Mouse (Mus musculus) liver, embryonic 15.5 days (tissue): ENCODE measurements around the gene Ugt1a1. TPM values are rescaled to one million over a fixed set of nuclear protein-coding genes. Genes with fewer than 3 reads are reported as not detected.

Experiments used
- ATAC-seq: fragments of 200-750 bp; cut with Nextera tagmentation; 2 replicates; pipeline ENCODE4 v1.8.0; 2017; ENCODE audit warnings: moderate number of reproducible peaks, mild to moderate bottlenecking, moderate library complexity; ENCODE audit not compliant: insufficient read depth
- H3K27ac ChIP-seq: fragments of 300-500 bp; sonication (generic); replicated peaks from 2 replicates; pipeline ENCODE4 v1.5.1; 2015; ENCODE audit warnings: mild to moderate bottlenecking, inconsistent platforms
- H3K27me3 ChIP-seq: fragments of 300-500 bp; sonication (generic); 2 replicates; pipeline ENCODE4 v1.6.1; 2015; ENCODE audit warnings: mild to moderate bottlenecking, inconsistent platforms
- H3K36me3 ChIP-seq: fragments of 300-500 bp; sonication (generic); replicated peaks from 2 replicates; pipeline ENCODE4 v1.6.1; 2015; ENCODE audit warnings: moderate library complexity, mild to moderate bottlenecking, inconsistent platforms
- H3K4me1 ChIP-seq: fragments of 300-500 bp; sonication (generic); replicated peaks from 2 replicates; pipeline ENCODE4 v1.6.1; 2015; ENCODE audit warnings: inconsistent platforms
- H3K4me2 ChIP-seq: fragments of 300-500 bp; sonication (generic); 2 replicates; pipeline ENCODE4 v1.6.1; 2015; ENCODE audit warnings: moderate library complexity, mild to moderate bottlenecking, inconsistent platforms
- H3K4me3 ChIP-seq: fragments of 300-500 bp; sonication (generic); replicated peaks from 2 replicates; pipeline ENCODE4 v1.5.1; 2015; ENCODE audit warnings: mild to moderate bottlenecking, inconsistent platforms
- H3K9ac ChIP-seq: fragments of 300-500 bp; sonication (generic); 2 replicates; pipeline ENCODE4 v1.6.1; 2015; ENCODE audit warnings: moderate library complexity, mild to moderate bottlenecking, inconsistent platforms
- H3K9me3 ChIP-seq: fragments of 300-500 bp; sonication (generic); replicated peaks from 2 replicates; pipeline ENCODE4 v1.6.1; 2016; ENCODE audit warnings: inconsistent platforms
- WGBS: fragments of 180-500 bp; shearing (Covaris S2); methylation state at CpG from one replicate; pipeline ENCODE4 v1.1.7; 2015; ENCODE audit warnings: mixed read lengths; ENCODE audit not compliant: insufficient replicate concordance; 5-methylcytosine and 5-hydroxymethylcytosine counted together
- polyA plus RNA-seq: library from polyadenylated mRNA; unstranded; fragments of >200 nt; fragmentation: Nextera tagmentation; extraction: Ambion mirVana; gene quantifications from 2 replicates; pipeline ENCODE4 v1.2.1, GENCODE M21; 2015

Ugt1a1 gene
- polyA plus RNA-seq, 1 experiment from 2014 or later = 0.20 TPM

- WGBS = 89% methylated on average over 6 of the region's 6 CpGs
- no peak for ATAC-seq
Measured at GRCm38 (mm10) chr1:88267489-88267888, 55.7 kb downstream of the Ugt1a1 start.

GRCm38 (mm10) chr1:88268070-88268469 lies 56.3 kb downstream of the Ugt1a1 start:
- Histone ChIP-seq H3K4me2 (no peak overlapping the region), H3K4me3 (no peak overlapping the region), H3K27me3 (no peaks in the 10 kb centered on the region), H3K4me1 (0 out of 2 replicates have a peak, but pooled peaks cover 3% of the 10 kb centered on the region), H3K9ac (no peak overlapping the region), H3K27ac (no peak overlapping the region), H3K36me3 (peaks cover 95% of the 10 kb centered on the region), H3K9me3 (no peaks in the 10 kb centered on the region)
- 73% methylated on average over 6 of the region's 6 CpGs for WGBS
- ATAC-seq = no peak

More at GRCm38 (mm10) chr1:88267489-88267888, 55.7 kb downstream of the Ugt1a1 start:
- Histone ChIP-seq H3K27ac (no peak overlapping the region), H3K27me3 (no peaks in the 10 kb centered on the region), H3K36me3 (peaks cover 95% of the 10 kb centered on the region), H3K4me2 (no peak overlapping the region), H3K4me3 (no peak overlapping the region), H3K4me1 (peaks cover 9% of the 10 kb centered on the region; the same call in 1 of the 2 replicates), H3K9me3 (no peaks in the 10 kb centered on the region), H3K9ac (no peak overlapping the region)

Other genes with a start within 250 kb of the Ugt1a1 start
- gene Usp40, start 203.4 kb upstream of the Ugt1a1 start, polyA plus RNA-seq = 8.2 and 8.7 TPM in 2 replicates
- not detected in 2 replicates for gene Ugt1a10, start 156.6 kb upstream of the Ugt1a1 start, polyA plus RNA-seq
- 0.36 and 0.59 TPM in 2 replicates for gene Ugt1a9, start 141.2 kb upstream of the Ugt1a1 start, polyA plus RNA-seq
- not detected in 2 replicates for gene Ugt1a8, start 124.1 kb upstream of the Ugt1a1 start, polyA plus RNA-seq
- gene Ugt1a7c, start 116.9 kb upstream of the Ugt1a1 start, polyA plus RNA-seq = 2.8 and 3.1 TPM in 2 replicates
- gene Ugt1a6b, start 108.7 kb upstream of the Ugt1a1 start, polyA plus RNA-seq = 10.9 and 13.6 TPM in 2 replicates
- gene Ugt1a6a, start 77.2 kb upstream of the Ugt1a1 start, polyA plus RNA-seq = 15.4 and 19.2 TPM in 2 replicates
- gene Ugt1a5, start 45.9 kb upstream of the Ugt1a1 start, polyA plus RNA-seq = not detected in 2 replicates
- 0.10 and 0.17 TPM in 2 replicates for gene Ugt1a2, start 11.4 kb upstream of the Ugt1a1 start, polyA plus RNA-seq
- gene Dnajb3, start 6.2 kb upstream of the Ugt1a1 start, polyA plus RNA-seq = 9.8 and 10.4 TPM in 2 replicates
- gene Mroh2a, start 15.0 kb downstream of the Ugt1a1 start, polyA plus RNA-seq = 0.28 and 0.73 TPM in 2 replicates
- 62.7 and 70.9 TPM in 2 replicates for gene Hjurp, start 65.7 kb downstream of the Ugt1a1 start, polyA plus RNA-seq
- not detected in 2 replicates for gene Trpm8, start 65.7 kb downstream of the Ugt1a1 start, polyA plus RNA-seq
- 386 and 409 TPM in 2 replicates for gene Spp2, start 195.0 kb downstream of the Ugt1a1 start, polyA plus RNA-seq